Mouse (Mus musculus) liver, postnatal 0 days (tissue): ENCODE results near the gene Homer3. TPM values are rescaled to one million over a fixed set of nuclear protein-coding genes. Genes with fewer than 3 reads are reported as not detected.

Experiments used
- ATAC-seq: fragments of 200-750 bp; cut with Nextera tagmentation; 2 replicates; pipeline ENCODE4 v1.8.0; 2017; ENCODE audit warnings: mild to moderate bottlenecking, moderate library complexity
- DNase-seq: peaks from one replicate; pipeline ENCODE4 v3.0.0-alpha.2; 2016
- H3K27ac ChIP-seq: fragments of 300-500 bp; sonication (generic); 2 replicates; pipeline ENCODE4 v1.5.1; 2014; ENCODE audit warnings: antibody characterized with exemption, moderate library complexity, mild to moderate bottlenecking, low read depth
- H3K27me3 ChIP-seq: fragments of 300-500 bp; sonication (generic); 2 replicates; pipeline ENCODE4 v1.6.1; 2014; ENCODE audit warnings: low read length, control low read depth, mixed read lengths; ENCODE audit not compliant: insufficient read depth
- H3K36me3 ChIP-seq: fragments of 300-500 bp; sonication (generic); replicated peaks from 2 replicates; pipeline ENCODE4 v1.6.1; 2014; ENCODE audit warnings: mild to moderate bottlenecking, control low read depth, low read length, moderate library complexity, mixed read lengths; ENCODE audit not compliant: insufficient read depth
- H3K4me1 ChIP-seq: fragments of 300-500 bp; sonication (generic); 2 replicates; pipeline ENCODE4 v1.6.1; 2014; ENCODE audit warnings: antibody characterized with exemption, mild to moderate bottlenecking, control low read depth; ENCODE audit not compliant: insufficient read depth
- H3K4me2 ChIP-seq: fragments of 300-500 bp; sonication (generic); 2 replicates; pipeline ENCODE4 v1.6.1; 2014; ENCODE audit warnings: low read depth, mild to moderate bottlenecking, low read length, moderate library complexity, mixed read lengths
- H3K4me3 ChIP-seq: fragments of 300-500 bp; sonication (generic); 2 replicates; pipeline ENCODE4 v1.5.1; 2014; ENCODE audit warnings: low read depth, low read length
- H3K9ac ChIP-seq: fragments of 300-500 bp; sonication (generic); replicated peaks from 2 replicates; pipeline ENCODE4 v1.6.1; 2014; ENCODE audit warnings: mild to moderate bottlenecking, moderate library complexity
- H3K9me3 ChIP-seq: fragments of 300-500 bp; sonication (generic); 2 replicates; pipeline ENCODE4 v1.6.1; 2016; ENCODE audit warnings: mild to moderate bottlenecking, control low read depth, low read length, mixed read lengths
- CTCF ChIP-seq: sonication (generic); IDR thresholded peaks from 2 replicates; pipeline ENCODE4 v1.5.1; 2016; ENCODE audit warnings: antibody characterized with exemption, low read depth
- EP300 ChIP-seq: IDR thresholded peaks from 2 replicates; pipeline ENCODE4 v1.6.1; 2016; ENCODE audit warnings: antibody characterized with exemption, low read depth, mild to moderate bottlenecking
- WGBS: fragments of 180-500 bp; shearing (Covaris S2); extraction: QIAGEN DNeasy Blood & Tissue Kit; methylation state at CpG from one replicate; pipeline ENCODE4 v1.1.7; 2014; ENCODE audit not compliant: insufficient replicate concordance; 5-methylcytosine and 5-hydroxymethylcytosine counted together
- polyA plus RNA-seq: library from polyadenylated mRNA; unstranded; fragments of >200 nt; fragmentation: Nextera tagmentation; extraction: Ambion mirVana; gene quantifications from 2 replicates; pipeline ENCODE4 v1.2.1, GENCODE M21; 2015

Gene Homer3
- polyA plus RNA-seq, 1 experiment from 2014 or later, result 4.3 TPM

GRCm38 (mm10) chr8:70279266-70279665 is 3.4 kb upstream of the Homer3 start:
- Histone ChIP-seq H3K4me1 (peaks cover 14% of the 10 kb centered on the region), H3K4me3 (no peak overlapping the region), H3K27me3 (0 out of 2 replicates have a peak, but pooled peaks cover 6% of the 10 kb centered on the region), H3K4me2 (no peak overlapping the region), H3K9ac (no peak overlapping the region), H3K9me3 (no peaks in the 10 kb centered on the region), H3K27ac (no peak overlapping the region), H3K36me3 (no peaks in the 10 kb centered on the region)
- ATAC-seq, result no peak
- TF ChIP-seq CTCF (no peak), EP300 (no peak)
- DNase-seq, result no peak
- WGBS, result 42% methylated on average over 8 of the region's 8 CpGs

GRCm38 (mm10) chr8:70281001-70281400 is 1.6 kb upstream of the Homer3 start:
- Histone ChIP-seq H3K4me3 (no peak overlapping the region), H3K27ac (no peak overlapping the region)
- no peak for DNase-seq

GRCm38 (mm10) chr8:70283136-70284077 is 780 bp downstream of the Homer3 start:
- Histone ChIP-seq H3K36me3 (peaks cover 7% of the 10 kb centered on the region; the same call in 1 of the 2 replicates), H3K9me3 (no peaks in the 10 kb centered on the region), H3K9ac (peak overlapping the region; percentile 76), H3K27ac (peak overlapping the region; percentile 51; the same call in 1 of the 2 replicates), H3K4me1 (peaks cover 14% of the 10 kb centered on the region), H3K4me3 (peak overlapping the region; percentile 83), H3K4me2 (peak overlapping the region; percentile 98), H3K27me3 (0 out of 2 replicates have a peak, but pooled peaks cover 6% of the 10 kb centered on the region)
- ATAC-seq, result peak; percentile 29
- TF ChIP-seq CTCF (no peak), EP300 (no peak)
- DNase-seq, result no peak
- WGBS, result 1% methylated on average over 50 of the region's 55 CpGs

More at GRCm38 (mm10) chr8:70281001-70281400, 1.6 kb upstream of the Homer3 start:
- H3K36me3 ChIP-seq, result peaks cover 4% of the 10 kb centered on the region; the same call in 1 of the 2 replicates
- H3K9me3 ChIP-seq, result no peaks in the 10 kb centered on the region
- no peak overlapping the region for H3K4me2 ChIP-seq
- H3K9ac ChIP-seq, result no peak overlapping the region
- TF ChIP-seq EP300 (no peak), CTCF (no peak)
- 59% methylated on average over 3 of the region's 3 CpGs for WGBS
- H3K4me1 ChIP-seq, result peaks cover 14% of the 10 kb centered on the region
- ATAC-seq, result no peak
- H3K27me3 ChIP-seq, result 0 out of 2 replicates have a peak, but pooled peaks cover 6% of the 10 kb centered on the region

- Histone ChIP-seq H3K27me3 (0 out of 2 replicates have a peak, but pooled peaks cover 6% of the 10 kb centered on the region), H3K9ac (no peak overlapping the region), H3K4me2 (no peak overlapping the region), H3K4me3 (no peak overlapping the region), H3K9me3 (no peaks in the 10 kb centered on the region), H3K36me3 (peaks cover 7% of the 10 kb centered on the region; the same call in 1 of the 2 replicates), H3K4me1 (peaks cover 14% of the 10 kb centered on the region), H3K27ac (no peak overlapping the region)
- ATAC-seq (no peak), DNase-seq (no peak)
- 64% methylated on average over 5 of the region's 5 CpGs for WGBS
- TF ChIP-seq EP300 (no peak), CTCF (no peak)
Measured at GRCm38 (mm10) chr8:70284421-70284820, 1.8 kb downstream of the Homer3 start.

GRCm38 (mm10) chr8:70285304-70285703 is 2.7 kb downstream of the Homer3 start:
- Histone ChIP-seq H3K27ac (no peak overlapping the region), H3K36me3 (peaks cover 7% of the 10 kb centered on the region; the same call in 1 of the 2 replicates), H3K9ac (no peak overlapping the region), H3K4me3 (no peak overlapping the region), H3K4me2 (no peak overlapping the region), H3K27me3 (0 out of 2 replicates have a peak, but pooled peaks cover 6% of the 10 kb centered on the region), H3K9me3 (no peaks in the 10 kb centered on the region), H3K4me1 (peaks cover 14% of the 10 kb centered on the region)
- no peak for TF ChIP-seq CTCF
- TF ChIP-seq EP300, result no peak
- ATAC-seq (no peak), DNase-seq (no peak)
- 93% methylated on average over 15 of the region's 15 CpGs for WGBS

GRCm38 (mm10) chr8:70286737-70287136 is 4.1 kb downstream of the Homer3 start:
- WGBS, result 86% methylated on average over 8 of the region's 8 CpGs
- TF ChIP-seq EP300 (no peak), CTCF (peak; percentile 54)
- Histone ChIP-seq H3K36me3 (peaks cover 7% of the 10 kb centered on the region; the same call in 1 of the 2 replicates), H3K27ac (no peak overlapping the region), H3K9me3 (no peaks in the 10 kb centered on the region), H3K4me3 (no peak overlapping the region), H3K9ac (no peak overlapping the region), H3K4me1 (peaks cover 9% of the 10 kb centered on the region), H3K4me2 (no peak overlapping the region), H3K27me3 (0 out of 2 replicates have a peak, but pooled peaks cover 6% of the 10 kb centered on the region)
- no peak for ATAC-seq
- no peak for DNase-seq
